Mouse (Mus musculus): Measurements from ENCODE around the gene Jpt1. TPM values are rescaled to one million over a fixed set of nuclear protein-coding genes. Genes with fewer than 3 reads are reported as not detected.
"Not testable (repeated sequence)": the region's sequence is repeated elsewhere in the genome, so short reads cannot be mapped to it uniquely, and the experiment has no call there.

Jpt1 gene
- polyA plus RNA-seq, 1 experiment from 2014 or later = 557 TPM

- H3K9ac ChIP-seq (replicated peaks) = peak overlapping the region; percentile 92
- peaks cover 4% of the 10 kb centered on the region; the same call in 1 of the 2 replicates for H3K36me3 ChIP-seq
- H3K9me3 ChIP-seq = no peaks in the 10 kb centered on the region
- H3K4me3 ChIP-seq (replicated peaks) = peak overlapping the region; percentile 73
- H3K27ac ChIP-seq = peak overlapping the region; percentile 57; the same call in 1 of the 2 replicates
- peaks cover 44% of the 10 kb centered on the region for H3K4me1 ChIP-seq (replicated peaks)
- H3K4me2 ChIP-seq = peak overlapping the region; percentile 95
- no peak for ATAC-seq (ENCODE audit: insufficient number of reproducible peaks, insufficient read depth, low FRiP score, low TSS enrichment, low read depth)
- H3K27me3 ChIP-seq = no peaks in the 10 kb centered on the region
- 76% methylated on average over 2 of the region's 2 CpGs for WGBS
Observed at GRCm38 (mm10) chr11:115511121-115511520, 3.1 kb downstream of the Jpt1 start.

GRCm38 (mm10) chr11:115510507-115510888, 3.7 kb downstream of the Jpt1 start:
- no peaks in the 10 kb centered on the region for H3K27me3 ChIP-seq
- peaks cover 47% of the 10 kb centered on the region for H3K4me1 ChIP-seq (replicated peaks)
- peaks cover 4% of the 10 kb centered on the region; the same call in 1 of the 2 replicates for H3K36me3 ChIP-seq
- peak overlapping the region; percentile 92; the same call in 1 of the 2 replicates for H3K9ac ChIP-seq (replicated peaks)
- 56% methylated on average over 5 of the region's 5 CpGs for whole genome bisulfite sequencing
- peak overlapping the region; percentile 66; the same call in 1 of the 2 replicates for H3K27ac ChIP-seq
- H3K9me3 ChIP-seq = no peaks in the 10 kb centered on the region
- H3K4me2 ChIP-seq = peak overlapping the region; percentile 95
- peak overlapping the region; percentile 15; the same call in 1 of the 2 replicates for H3K4me3 ChIP-seq (replicated peaks)
- no peak for ATAC-seq (ENCODE audit: insufficient number of reproducible peaks, insufficient read depth, low FRiP score, low TSS enrichment, low read depth)

- peak overlapping the region; percentile 95 for H3K4me2 ChIP-seq
- H3K9ac ChIP-seq (replicated peaks) = peak overlapping the region; percentile 92; the same call in 1 of the 2 replicates
- peak overlapping the region; percentile 66 for H3K27ac ChIP-seq
- ATAC-seq (ENCODE audit: insufficient number of reproducible peaks, insufficient read depth, low FRiP score, low TSS enrichment, low read depth) = no peak
- no peaks in the 10 kb centered on the region for H3K9me3 ChIP-seq
- peaks cover 9% of the 10 kb centered on the region for H3K36me3 ChIP-seq
- 45% methylated on average over 6 of the region's 6 CpGs for WGBS
- H3K4me3 ChIP-seq (replicated peaks) = 0 out of 2 replicates have a peak overlapping the region, but pooled peaks have one; percentile 15
- H3K27me3 ChIP-seq = no peaks in the 10 kb centered on the region
- H3K4me1 ChIP-seq (replicated peaks) = peaks cover 47% of the 10 kb centered on the region
Observed at GRCm38 (mm10) chr11:115509773-115510506, 4.2 kb downstream of the Jpt1 start.

GRCm38 (mm10) chr11:115508061-115508460, 6.1 kb downstream of the Jpt1 start:
- Histone ChIP-seq H3K9me3 (no peaks in the 10 kb centered on the region), H3K4me1 (replicated peaks) (peaks cover 45% of the 10 kb centered on the region), H3K4me2 (no peak overlapping the region), H3K27ac (no peak overlapping the region), H3K36me3 (peaks cover 24% of the 10 kb centered on the region), H3K9ac (replicated peaks) (no peak overlapping the region), H3K27me3 (no peaks in the 10 kb centered on the region), H3K4me3 (replicated peaks) (no peak overlapping the region)
- WGBS = 85% methylated on average over 2 of the region's 2 CpGs
- ATAC-seq (ENCODE audit: insufficient number of reproducible peaks, insufficient read depth, low FRiP score, low TSS enrichment, low read depth) = no peak

- peaks cover 30% of the 10 kb centered on the region for H3K4me1 ChIP-seq (replicated peaks)
- H3K4me2 ChIP-seq = no peak overlapping the region
- no peak overlapping the region for H3K9ac ChIP-seq (replicated peaks)
Observed at GRCm38 (mm10) chr11:115506586-115506985, 7.6 kb downstream of the Jpt1 start.

GRCm38 (mm10) chr11:115502636-115503035, 11.6 kb downstream of the Jpt1 start:
- H3K27ac ChIP-seq = no peak overlapping the region
- 86% methylated on average over 6 of the region's 6 CpGs for WGBS

More at GRCm38 (mm10) chr11:115506586-115506985, 7.6 kb downstream of the Jpt1 start:
- H3K36me3 ChIP-seq = peaks cover 36% of the 10 kb centered on the region
- WGBS = 94% methylated on average over 3 of the region's 3 CpGs
- no peaks in the 10 kb centered on the region for H3K9me3 ChIP-seq
- no peak for ATAC-seq (ENCODE audit: insufficient number of reproducible peaks, insufficient read depth, low FRiP score, low TSS enrichment, low read depth)
- no peak overlapping the region for H3K27ac ChIP-seq
- no peak overlapping the region for H3K4me3 ChIP-seq (replicated peaks)
- no peaks in the 10 kb centered on the region for H3K27me3 ChIP-seq

GRCm38 (mm10) chr11:115496559-115496958, 17.6 kb downstream of the Jpt1 start:
- ATAC-seq (ENCODE audit: insufficient number of reproducible peaks, insufficient read depth, low FRiP score, low TSS enrichment, low read depth); H3K4me1 ChIP-seq (replicated peaks); H3K27me3 ChIP-seq; H3K4me3 ChIP-seq (replicated peaks); H3K9me3 ChIP-seq; H3K9ac ChIP-seq (replicated peaks); H3K27ac ChIP-seq; H3K4me2 ChIP-seq: not testable (repeated sequence)
- 95% methylated on average over 9 of the region's 9 CpGs for WGBS
- H3K36me3 ChIP-seq = peaks cover 48% of the 10 kb centered on the region

More at GRCm38 (mm10) chr11:115502636-115503035, 11.6 kb downstream of the Jpt1 start:
- Histone ChIP-seq H3K36me3 (peaks cover 76% of the 10 kb centered on the region), H3K4me2 (no peak overlapping the region), H3K4me3 (replicated peaks) (no peak overlapping the region), H3K27me3 (no peaks in the 10 kb centered on the region), H3K9me3 (no peaks in the 10 kb centered on the region), H3K9ac (replicated peaks) (no peak overlapping the region), H3K4me1 (replicated peaks) (0 out of 2 replicates have a peak, but pooled peaks cover 4% of the 10 kb centered on the region)
- no peak for ATAC-seq (ENCODE audit: insufficient number of reproducible peaks, insufficient read depth, low FRiP score, low TSS enrichment, low read depth)

- WGBS = 44% methylated on average over 6 of the region's 6 CpGs
- no peak for ATAC-seq (ENCODE audit: insufficient number of reproducible peaks, insufficient read depth, low FRiP score, low TSS enrichment, low read depth)
- Histone ChIP-seq H3K4me1 (replicated peaks) (peaks cover 9% of the 10 kb centered on the region), H3K27ac (no peak overlapping the region), H3K9ac (replicated peaks) (peak overlapping the region; percentile 72; the same call in 1 of the 2 replicates), H3K9me3 (no peaks in the 10 kb centered on the region), H3K4me3 (replicated peaks) (peak overlapping the region; percentile 71), H3K27me3 (no peaks in the 10 kb centered on the region), H3K36me3 (peaks cover 20% of the 10 kb centered on the region), H3K4me2 (peak overlapping the region; percentile 76)
Observed at GRCm38 (mm10) chr11:115492387-115492786, 21.8 kb downstream of the Jpt1 start.

- H3K4me2 ChIP-seq = peak within 1 kb of the TSS; percentile 76
- H3K9me3 ChIP-seq = no peaks in the 10 kb centered on the region
- peak; percentile 71 for ATAC-seq (ENCODE audit: insufficient number of reproducible peaks, insufficient read depth, low FRiP score, low TSS enrichment, low read depth)
- under 1% methylated on average over 43 of the region's 43 CpGs for WGBS
- peaks cover 9% of the 10 kb centered on the region for H3K4me1 ChIP-seq (replicated peaks)
- no peaks in the 10 kb centered on the region for H3K27me3 ChIP-seq
- H3K27ac ChIP-seq = peak within 1 kb of the TSS; percentile 87
- H3K4me3 ChIP-seq (replicated peaks) = peak within 1 kb of the TSS; percentile 71
- peaks cover 13% of the 10 kb centered on the region; the same call in 1 of the 2 replicates for H3K36me3 ChIP-seq
- peak within 1 kb of the TSS; percentile 72 for H3K9ac ChIP-seq (replicated peaks)
Observed at GRCm38 (mm10) chr11:115491356-115492083, 22.7 kb downstream of the Jpt1 start, which contains the start of gene Nt5c. TSS of gene Nt5c (minus strand) at chr11:115491862.

- H3K27me3 ChIP-seq = no peaks in the 10 kb centered on the region
- peaks cover 9% of the 10 kb centered on the region for H3K4me1 ChIP-seq (replicated peaks)
- peak overlapping the region; percentile 71 for H3K4me3 ChIP-seq (replicated peaks)
- peak overlapping the region; percentile 76 for H3K4me2 ChIP-seq
- peak overlapping the region; percentile 72 for H3K9ac ChIP-seq (replicated peaks)
- ATAC-seq (ENCODE audit: insufficient number of reproducible peaks, insufficient read depth, low FRiP score, low TSS enrichment, low read depth) = peak; percentile 46; the same call in 1 of the 2 replicates
- whole genome bisulfite sequencing = 21% methylated on average over 25 of the region's 25 CpGs
- no peaks in the 10 kb centered on the region for H3K9me3 ChIP-seq
- peaks cover 13% of the 10 kb centered on the region; the same call in 1 of the 2 replicates for H3K36me3 ChIP-seq
- H3K27ac ChIP-seq = peak overlapping the region; percentile 87
Observed at GRCm38 (mm10) chr11:115490441-115491355, 23.5 kb downstream of the Jpt1 start.
